Mouse (Mus musculus) left cerebral cortex, postnatal 10 days (tissue): ENCODE data around the gene Nkx1-1. TPM values are rescaled to one million over a fixed set of nuclear protein-coding genes. Genes with fewer than 3 reads are reported as not detected.

Experiments
- DNase-seq, 2 experiments: peaks; one replicate each; pipeline ENCODE4 v3.0.0; 2021 to 2022; ENCODE audit warnings: low spot score in 2 of 2, mixed read lengths in 1 of 2; ENCODE audit errors: extremely low spot score in 1 of 2
- intact Hi-C: fragments of 180-260 bp; cut with DNase I; formaldehyde crosslinking; loops from one replicate; pipeline ENCODE4 v1.15.1; 2025
- total RNA-seq, 2 experiments: library from RNA; stranded (reverse); gene quantifications; 2 replicates each; pipeline ENCODE4 v1.2.3; 2021

Nkx1-1 gene
- not detected for total RNA-seq

GRCm38 (mm10) chr5:33433201-33434138, at the start of gene Nkx1-1:
Nkx1-1 (minus strand) TSS chr5:33433976.
- DNase-seq: peak in 1 of 2 experiments; percentile 27
- intact Hi-C loops: loop anchor here (10.0 kb wide), 1 partner anchor 1961 kb away; no protein-coding TSS in a partner anchor

- no peak for DNase-seq
- intact Hi-C loops: no loop called here
These were observed 47.5 kb upstream of the Nkx1-1 start for GRCm38 (mm10) chr5:33481318-33481685.

GRCm38 (mm10) chr5:33480582-33481317, 47.0 kb upstream of the Nkx1-1 start:
- intact Hi-C loops: no loop called here
- DNase-seq: no peak

- no peak for DNase-seq
- intact Hi-C loops: loop anchor here (5.0 kb wide), 1 partner anchor 47 kb away; no protein-coding TSS in a partner anchor
These were observed 31.7 kb upstream of the Nkx1-1 start for GRCm38 (mm10) chr5:33465464-33465863.

- intact Hi-C loops: no loop called here
- no peak for DNase-seq
These were observed 30.6 kb upstream of the Nkx1-1 start for GRCm38 (mm10) chr5:33464390-33464789.

GRCm38 (mm10) chr5:33459111-33459510, 25.3 kb upstream of the Nkx1-1 start:
- DNase-seq: no peak
- intact Hi-C loops: no loop called here

- intact Hi-C loops: no loop called here
- no peak for DNase-seq
These were observed 24.4 kb upstream of the Nkx1-1 start for GRCm38 (mm10) chr5:33458132-33458622.

GRCm38 (mm10) chr5:33455737-33456136, 22.0 kb upstream of the Nkx1-1 start:
- DNase-seq: no peak
- intact Hi-C loops: no loop called here

GRCm38 (mm10) chr5:33443794-33444193, 10.0 kb upstream of the Nkx1-1 start:
- intact Hi-C loops: loop anchor here (2.0 kb wide), 1 partner anchor 49 kb away; no protein-coding TSS in a partner anchor
- DNase-seq: peak in 1 of 2 experiments; percentile 16

- intact Hi-C loops: loop anchor here (2.0 kb wide), 1 partner anchor 48 kb away; no protein-coding TSS in a partner anchor
- peak in 1 of 2 experiments; percentile 58 for DNase-seq
These were observed 9.3 kb upstream of the Nkx1-1 start for GRCm38 (mm10) chr5:33442927-33443710.

- intact Hi-C loops: loop anchor here (10.0 kb wide), 1 partner anchor 1957 kb away; no protein-coding TSS in a partner anchor
- DNase-seq: peak; percentile 42 to 91
These were observed 4.4 kb upstream of the Nkx1-1 start for GRCm38 (mm10) chr5:33438214-33438613.

- DNase-seq: peak in 1 of 2 experiments; percentile 30
- intact Hi-C loops: loop anchor here (10.0 kb wide), 1 partner anchor 1959 kb away; no protein-coding TSS in a partner anchor
These were observed 2.2 kb upstream of the Nkx1-1 start for GRCm38 (mm10) chr5:33435941-33436340.

GRCm38 (mm10) chr5:33435151-33435550, 1.4 kb upstream of the Nkx1-1 start:
- intact Hi-C loops: loop anchor here (10.0 kb wide), 1 partner anchor 1960 kb away; no protein-coding TSS in a partner anchor
- DNase-seq: peak in 1 of 2 experiments; percentile 15

- intact Hi-C loops: loop anchor here (10.0 kb wide), 1 partner anchor 1961 kb away; no protein-coding TSS in a partner anchor
- peak in 1 of 2 experiments; percentile 28 for DNase-seq
These were observed 485 bp upstream of the Nkx1-1 start for GRCm38 (mm10) chr5:33434141-33434780.

GRCm38 (mm10) chr5:33432057-33432935, 1.5 kb downstream of the Nkx1-1 start:
- DNase-seq: peak in 1 of 2 experiments; percentile 22
- intact Hi-C loops: loop anchor here (10.0 kb wide), 1 partner anchor 1963 kb away; no protein-coding TSS in a partner anchor

- intact Hi-C loops: loop anchor here (10.0 kb wide), 1 partner anchor 1963 kb away; no protein-coding TSS in a partner anchor
These were observed 2.4 kb downstream of the Nkx1-1 start for GRCm38 (mm10) chr5:33431173-33432005.

More at GRCm38 (mm10) chr5:33431173-33432005, 2.4 kb downstream of the Nkx1-1 start:
- DNase-seq: peak in 1 of 2 experiments; percentile 22
